Mouse (Mus musculus): ENCODE data around the gene Hoxb9.

DNA sequence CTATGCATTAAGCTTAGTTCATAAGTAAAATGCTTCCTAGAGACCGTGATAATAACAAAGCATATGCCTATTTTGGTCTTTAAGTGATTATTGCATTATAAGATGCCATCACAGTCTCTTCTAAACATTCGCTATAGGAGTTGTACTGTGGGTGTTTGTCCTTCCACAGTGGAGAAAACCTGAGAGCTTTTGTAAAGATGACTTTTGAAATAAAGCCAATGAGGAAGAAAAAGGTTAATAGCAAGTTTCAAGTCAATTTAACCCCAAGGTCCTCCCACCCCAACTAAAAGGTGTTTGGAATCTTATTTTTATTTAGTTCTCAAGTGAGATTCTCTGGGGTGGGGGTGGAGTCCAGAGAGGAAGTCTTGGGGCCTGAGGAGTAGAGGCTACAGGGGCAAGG is 41.9 kb downstream of the Hoxb9 start:
- no peak for TF ChIP-seq POLR2A (IDR thresholded peaks at IDR 0.05; ENCODE audit: extremely low read depth, insufficient read depth, low read length)
- no peak for TF ChIP-seq CTCF (IDR thresholded peaks at IDR 0.05; ENCODE audit: extremely low read depth, insufficient read depth, low read length)

Measured in cortical plate, adult 2 months (tissue).